Mouse (Mus musculus) hindbrain, postnatal 0 days (tissue): ENCODE results near the gene Atad1. TPM values are rescaled to one million over a fixed set of nuclear protein-coding genes. Genes with fewer than 3 reads are reported as not detected.

Experiments
- ATAC-seq: fragments of 200-750 bp; cut with Nextera tagmentation; 2 replicates; pipeline ENCODE4 v1.8.0; 2017; ENCODE audit warnings: mild to moderate bottlenecking, moderate TSS enrichment, moderate library complexity
- DNase-seq: peaks from one replicate; pipeline ENCODE4 v3.0.0-alpha.2; 2015; ENCODE audit warnings: low spot score
- H3K27ac ChIP-seq: fragments of 300-500 bp; sonication (generic); 2 replicates; pipeline ENCODE4 v1.5.1; 2014; ENCODE audit warnings: mild to moderate bottlenecking
- H3K27me3 ChIP-seq: fragments of 300-500 bp; sonication (generic); 2 replicates; pipeline ENCODE4 v1.6.1; 2014; ENCODE audit warnings: low read length, mixed read lengths; ENCODE audit not compliant: insufficient read depth
- H3K36me3 ChIP-seq: fragments of 300-500 bp; sonication (generic); 2 replicates; pipeline ENCODE4 v1.6.1; 2014; ENCODE audit warnings: low read length, mixed read lengths; ENCODE audit not compliant: insufficient read depth
- H3K4me1 ChIP-seq: fragments of 300-500 bp; sonication (generic); 2 replicates; pipeline ENCODE4 v1.6.1; 2014; ENCODE audit warnings: antibody characterized with exemption, low read length, mixed read lengths; ENCODE audit not compliant: insufficient read depth
- H3K4me2 ChIP-seq: fragments of 300-500 bp; sonication (generic); 2 replicates; pipeline ENCODE4 v1.6.1; 2014; ENCODE audit warnings: low read depth, mild to moderate bottlenecking, low read length, moderate library complexity, mixed read lengths
- H3K4me3 ChIP-seq: fragments of 300-500 bp; sonication (generic); 2 replicates; pipeline ENCODE4 v1.5.1; 2014; ENCODE audit warnings: low read length
- H3K9ac ChIP-seq: fragments of 300-500 bp; sonication (generic); replicated peaks from 2 replicates; pipeline ENCODE4 v1.6.1; 2014; ENCODE audit warnings: mild to moderate bottlenecking, low read length, moderate library complexity, mixed read lengths
- H3K9me3 ChIP-seq: fragments of 300-500 bp; sonication (generic); 2 replicates; pipeline ENCODE4 v1.6.1; 2016; ENCODE audit warnings: low read length, mixed read lengths
- CTCF ChIP-seq: IDR thresholded peaks from 2 replicates; pipeline ENCODE4 v1.5.1; 2016; ENCODE audit warnings: antibody characterized with exemption, control low read depth, low read depth
- WGBS: fragments of 180-500 bp; shearing (Covaris S2); extraction: QIAGEN DNeasy Blood & Tissue Kit; methylation state at CpG from one replicate; pipeline ENCODE4 v1.1.7; 2014; 5-methylcytosine and 5-hydroxymethylcytosine counted together
- polyA plus RNA-seq: library from polyadenylated mRNA; unstranded; fragments of >200 nt; fragmentation: Nextera tagmentation; extraction: Ambion mirVana; gene quantifications from 2 replicates; pipeline ENCODE4 v1.2.1, GENCODE M21; 2015
- total RNA-seq: library from RNA; depleted of rRNA; stranded (reverse); fragments of >200 nt; gene quantifications from 2 replicates; pipeline ENCODE4 v1.2.3, GENCODE M21; 2014

The Atad1 gene
- total and polyA plus RNA-seq, 2 experiments from 2014 or later = 117 to 118 TPM

GRCm38 (mm10) chr19:32761162-32761561 lies 21.6 kb upstream of the Atad1 start:
- peak overlapping the region; percentile 98 for H3K4me3 ChIP-seq
- no peaks in the 10 kb centered on the region for H3K27me3 ChIP-seq
- H3K4me1 ChIP-seq = no peaks in the 10 kb centered on the region; the same call in 1 of the 2 replicates
- DNase-seq (no peak), ATAC-seq (no peak)
- no peak overlapping the region for H3K27ac ChIP-seq
- H3K9ac ChIP-seq = no peak overlapping the region
- no peaks in the 10 kb centered on the region for H3K9me3 ChIP-seq
- peak overlapping the region; percentile 96 for H3K4me2 ChIP-seq
- no peaks in the 10 kb centered on the region for H3K36me3 ChIP-seq
- whole genome bisulfite sequencing = 50% methylated on average over 4 of the region's 4 CpGs
- no peak for TF ChIP-seq CTCF

- 0 out of 2 replicates have a peak overlapping the region, but pooled peaks have one; percentile 31 for H3K9ac ChIP-seq
- DNase-seq = no peak
Measured at GRCm38 (mm10) chr19:32760499-32760898, 20.9 kb upstream of the Atad1 start.

GRCm38 (mm10) chr19:32759357-32760024 lies 19.9 kb upstream of the Atad1 start:
- WGBS = 2% methylated on average over 8 of the region's 8 CpGs
- peak overlapping the region; percentile 98 for H3K4me3 ChIP-seq
- peak overlapping the region; percentile 98 for H3K9ac ChIP-seq
- H3K4me2 ChIP-seq = peak overlapping the region; percentile 96
- H3K4me1 ChIP-seq = peaks cover 5% of the 10 kb centered on the region; the same call in 1 of the 2 replicates
- ATAC-seq (no peak), DNase-seq (no peak)
- TF ChIP-seq CTCF = no peak
- H3K36me3 ChIP-seq = no peaks in the 10 kb centered on the region
- no peaks in the 10 kb centered on the region for H3K27me3 ChIP-seq
- H3K9me3 ChIP-seq = no peaks in the 10 kb centered on the region
- H3K27ac ChIP-seq = no peak overlapping the region

More at GRCm38 (mm10) chr19:32760499-32760898, 20.9 kb upstream of the Atad1 start:
- no peaks in the 10 kb centered on the region; the same call in 1 of the 2 replicates for H3K4me1 ChIP-seq
- H3K27me3 ChIP-seq = no peaks in the 10 kb centered on the region
- no peak for TF ChIP-seq CTCF
- ATAC-seq = no peak
- no peak overlapping the region for H3K27ac ChIP-seq
- no peaks in the 10 kb centered on the region for H3K9me3 ChIP-seq
- no peaks in the 10 kb centered on the region for H3K36me3 ChIP-seq
- H3K4me2 ChIP-seq = peak overlapping the region; percentile 96
- peak overlapping the region; percentile 98 for H3K4me3 ChIP-seq
- WGBS = 15% methylated on average over 6 of the region's 6 CpGs

- H3K4me3 ChIP-seq = peak overlapping the region; percentile 98
- WGBS = under 1% methylated on average over 11 of the region's 11 CpGs
- no peaks in the 10 kb centered on the region for H3K9me3 ChIP-seq
- peaks cover 5% of the 10 kb centered on the region; the same call in 1 of the 2 replicates for H3K4me1 ChIP-seq
- no peak for DNase-seq
- peak overlapping the region; percentile 99 for H3K27ac ChIP-seq
- H3K36me3 ChIP-seq = no peaks in the 10 kb centered on the region
- TF ChIP-seq CTCF = no peak
- ATAC-seq = no peak
- peak overlapping the region; percentile 96 for H3K4me2 ChIP-seq
- no peaks in the 10 kb centered on the region for H3K27me3 ChIP-seq
- peak overlapping the region; percentile 98 for H3K9ac ChIP-seq
Measured at GRCm38 (mm10) chr19:32758793-32759161, 19.2 kb upstream of the Atad1 start.

- H3K9ac ChIP-seq = peak overlapping the region; percentile 98
- H3K27ac ChIP-seq = peak overlapping the region; percentile 99
- H3K36me3 ChIP-seq = no peaks in the 10 kb centered on the region
- H3K4me2 ChIP-seq = peak overlapping the region; percentile 96
- under 1% methylated on average over 58 of the region's 69 CpGs for WGBS
- ATAC-seq (peak; percentile 0), DNase-seq (peak; percentile 72)
- no peak for TF ChIP-seq CTCF
- no peaks in the 10 kb centered on the region for H3K9me3 ChIP-seq
- H3K4me3 ChIP-seq = peak overlapping the region; percentile 98
- H3K4me1 ChIP-seq = 0 out of 2 replicates have a peak, but pooled peaks cover 5% of the 10 kb centered on the region
- H3K27me3 ChIP-seq = no peaks in the 10 kb centered on the region
Measured at GRCm38 (mm10) chr19:32757831-32758792, 18.5 kb upstream of the Atad1 start.

GRCm38 (mm10) chr19:32756900-32757725 lies 17.5 kb upstream of the Atad1 start, which contains the start of gene Pten:
Gene Pten, plus strand, starts transcription at chr19:32757497.
- peak within 1 kb of the TSS; percentile 96 for H3K4me2 ChIP-seq
- peak within 1 kb of the TSS; percentile 98 for H3K9ac ChIP-seq
- peak within 1 kb of the TSS; percentile 98 for H3K4me3 ChIP-seq
- H3K27ac ChIP-seq = peak within 1 kb of the TSS; percentile 99
- no peaks in the 10 kb centered on the region for H3K9me3 ChIP-seq
- ATAC-seq = peak; percentile 91
- H3K4me1 ChIP-seq = 0 out of 2 replicates have a peak, but pooled peaks cover 5% of the 10 kb centered on the region
- TF ChIP-seq CTCF = no peak
- H3K36me3 ChIP-seq = no peaks in the 10 kb centered on the region
- DNase-seq = peak; percentile 98
- no peaks in the 10 kb centered on the region for H3K27me3 ChIP-seq
- under 1% methylated on average over 59 of the region's 77 CpGs for WGBS
